ENCODE assay signal across 7 mouse cellular contexts in the genomic region with DNA sequence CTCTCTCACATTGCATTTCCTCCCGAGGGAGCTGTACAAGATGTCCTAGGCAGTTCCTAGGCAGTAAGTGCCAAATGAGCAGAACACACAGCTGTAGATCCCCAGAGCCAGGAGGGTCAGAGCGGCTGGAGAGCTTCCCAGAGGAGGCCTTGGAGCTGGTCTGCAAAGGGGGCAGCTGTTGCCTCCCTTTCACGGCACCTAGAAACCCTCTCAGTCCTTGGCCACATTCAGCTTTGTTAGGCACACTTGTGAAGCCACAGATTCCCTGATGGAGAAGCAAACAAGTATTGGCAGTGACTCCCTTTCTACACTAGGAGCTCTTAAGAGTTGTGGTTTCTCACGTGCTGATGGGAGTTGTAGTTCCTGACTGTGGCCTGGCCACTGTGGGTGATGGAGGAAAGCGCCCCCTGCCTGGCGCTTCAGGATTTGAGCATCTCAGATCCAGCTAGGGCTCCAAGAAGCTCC. TPM values are rescaled to one million over a fixed set of nuclear protein-coding genes. Genes with fewer than 3 reads are reported as not detected.
A peak's percentile ranks its signal among the peaks of the same experiment; 100 is the strongest.
DNase-seq lines count a peak whose midpoint lies in the region; ATAC-seq lines count a peak whose summit lies in the region.

No protein-coding gene starts in this region.

- ATAC-seq in intestine, embryonic 16.5 days, result peak; percentile 89

- no peak overlapping the region for H3K9ac ChIP-seq in intestine, embryonic 16.5 days (ENCODE audit: low read depth, low read length)

- WGBS in intestine, embryonic 16.5 days, result 17% methylated on average over 6 of the region's 6 CpGs
- WGBS in midbrain, embryonic 10.5 days, result 25% methylated on average over 6 of the region's 6 CpGs

- no peak overlapping the region for H3K4me2 ChIP-seq in intestine, embryonic 16.5 days (ENCODE audit: low read depth, low read length)

- H3K4me1 ChIP-seq in intestine, embryonic 16.5 days (ENCODE audit: control insufficient read depth, insufficient read depth, low read length), result peaks cover 5% of the 10 kb centered on the region; the same call in 1 of the 2 replicates
- peaks cover 71% of the 10 kb centered on the region for H3K4me1 ChIP-seq in midbrain, embryonic 10.5 days

- H3K27ac ChIP-seq in intestine, embryonic 16.5 days (ENCODE audit: low read length), result no peak overlapping the region
- peak overlapping the region; percentile 70 for H3K27ac ChIP-seq in midbrain, embryonic 10.5 days (replicated peaks)

- intact Hi-C loops in gastrocnemius, postnatal 36 days (cut with DNase I), result loop anchor here (2.0 kb wide), 1 partner anchor 33 kb away; a partner anchor contains a TSS
- intact Hi-C loops in left cerebral cortex, postnatal 25 days (cut with DNase I), result loop anchor here (1.0 kb wide), 1 partner anchor 34 kb away; a partner anchor contains a TSS

- H3K9me3 ChIP-seq in intestine, embryonic 16.5 days (ENCODE audit: control insufficient read depth, low read length), result no peaks in the 10 kb centered on the region
- H3K9me3 ChIP-seq in midbrain, embryonic 10.5 days (replicated peaks), result no peaks in the 10 kb centered on the region

- peak; percentile 89 for DNase-seq in adipocyte (ENCODE audit: low spot score)
- peak; percentile 87 for DNase-seq in embryo, embryonic 10 days (ENCODE audit: low spot score)
- peak; percentile 76 to 79 for DNase-seq in gastrocnemius, postnatal 36 days
- DNase-seq in left cerebral cortex, postnatal 25 days (ENCODE audit: low spot score in 2 of 2), result peak; percentile 83 to 91
- peak; percentile 72 for DNase-seq in midbrain, embryonic 10.5 days (ENCODE audit: low spot score)
- DNase-seq in right cerebral cortex, postnatal 36 days (ENCODE audit: low spot score in 2 of 2), result peak; percentile 71 to 82

- H3K36me3 ChIP-seq in intestine, embryonic 16.5 days (ENCODE audit: control insufficient read depth, insufficient read depth, low read length), result no peaks in the 10 kb centered on the region
- H3K36me3 ChIP-seq in midbrain, embryonic 10.5 days, result no peaks in the 10 kb centered on the region

- H3K27me3 ChIP-seq in intestine, embryonic 16.5 days (replicated peaks; ENCODE audit: control insufficient read depth, insufficient read depth, low read length), result no peaks in the 10 kb centered on the region
- peaks cover 73% of the 10 kb centered on the region for H3K27me3 ChIP-seq in midbrain, embryonic 10.5 days (ENCODE audit: low read depth, poor library complexity, severe bottlenecking)

- no peak overlapping the region for H3K4me3 ChIP-seq in intestine, embryonic 16.5 days (ENCODE audit: low read length)
- peak overlapping the region; percentile 20; the same call in 1 of the 2 replicates for H3K4me3 ChIP-seq in midbrain, embryonic 10.5 days

RNA-seq across cellular contexts. Expression of a gene that starts 33.5 kb away (rescaled TPM):
- total RNA-seq in gastrocnemius, postnatal 36 days (2021), result 1 to 10 TPM; 1.4 to 1.7 TPM
- polyA plus RNA-seq in intestine, embryonic 16.5 days (2015; fragmentation: Nextera tagmentation; extraction: Ambion mirVana), result 0.73 and 0.97 TPM in 2 replicates
- total RNA-seq in left cerebral cortex, postnatal 25 days (2021), result 100 to 1,000 TPM; 627 to 654 TPM
- 5.1 and 7.2 TPM in 2 replicates for polyA plus RNA-seq in midbrain, embryonic 10.5 days (2016; fragmentation: Nextera tagmentation; extraction: Ambion mirVana)

RNA-seq across cellular contexts. Expression of a gene that starts 52.9 kb away (rescaled TPM):
- total RNA-seq in gastrocnemius, postnatal 36 days (2021), result 10 to 100 TPM; 11.6 to 25.4 TPM
- polyA plus RNA-seq in intestine, embryonic 16.5 days (2015; fragmentation: Nextera tagmentation; extraction: Ambion mirVana), result 41.8 and 47.0 TPM in 2 replicates
- total RNA-seq in left cerebral cortex, postnatal 25 days (2021), result 10 to 100 TPM; 49.8 to 86.4 TPM
- 13.5 and 16.3 TPM in 2 replicates for polyA plus RNA-seq in midbrain, embryonic 10.5 days (2016; fragmentation: Nextera tagmentation; extraction: Ambion mirVana)

Comparison
In these comparisons a context has a peak if more than half of its experiments do, and no peak if none do; other contexts are left out.
1. RNA of a gene that starts 33.5 kb away (total RNA-seq): 627 to 654 TPM in left cerebral cortex, postnatal 25 days; 1.4 to 1.7 TPM in gastrocnemius, postnatal 36 days; every median in the first group is over 100 times any median in the second.
2. Peak in every context shown above with its lines, with median percentiles within 50 percentile points of each other: DNase-seq.